ENCODE assay signal across 15 mouse cellular contexts in the genomic region with DNA sequence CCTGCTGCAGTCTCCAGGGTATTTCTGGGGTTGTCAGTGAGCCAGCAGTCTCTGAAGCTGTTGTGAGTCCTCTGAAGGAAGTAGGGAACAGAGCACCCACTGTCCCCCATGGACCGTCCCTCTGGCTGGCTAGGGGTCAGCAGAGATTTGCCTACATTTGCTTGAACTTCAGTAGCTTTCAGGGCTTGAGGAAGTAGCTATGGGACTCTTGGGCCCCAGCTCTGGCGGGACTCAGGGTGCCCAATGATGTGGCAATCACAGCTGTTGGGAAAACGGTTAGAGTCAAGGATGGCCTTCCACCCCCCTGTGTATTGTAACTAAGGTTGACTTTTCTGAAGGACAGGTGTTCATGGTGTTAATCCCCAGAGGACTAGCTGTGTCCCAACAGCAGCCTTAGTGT. TPM values are rescaled to one million over a fixed set of nuclear protein-coding genes. Genes with fewer than 3 reads are reported as not detected.
DNase-seq lines count a peak whose midpoint lies in the region; ATAC-seq and TF ChIP-seq lines count a peak whose summit lies in the region.
"Had no signal": no experiment of that assay in that cellular context is flagged by ENCODE, and none has a peak within 500 bp of the region (broad histone marks: within the 10 kb centered on the region; RNA-seq: fewer than 3 reads in every experiment).

No protein-coding gene starts in this region.

- no peaks in the 10 kb centered on the region for H3K27me3 ChIP-seq in MEL (ENCODE audit: control insufficient read depth in 1 of 2, insufficient read depth in 2 of 2, low read length in 2 of 2)
- peaks cover 13% of the 10 kb centered on the region for H3K27me3 ChIP-seq in liver, embryonic 15.5 days
- H3K27me3 ChIP-seq in forebrain, embryonic 11.5 days (ENCODE audit: control insufficient read depth, insufficient read depth, low read length), result peaks cover 9% of the 10 kb centered on the region

- DNase-seq in layer of hippocampus, adult 9-11 months, result peak; percentile 60
- no peak for DNase-seq in layer of hippocampus, adult 9-10 months (ENCODE audit: low spot score)
- DNase-seq in A20 (ENCODE audit: low read depth, low spot score) (peak; percentile 49), MEL (ENCODE audit: low read depth, low spot score) (no peak), MN1 (ENCODE audit: low spot score) (no peak)
- DNase-seq in forebrain, embryonic 11.5 days (ENCODE audit: low spot score), result no peak
- no peak for DNase-seq in frontal cortex, adult 2 months (ENCODE audit: extremely low spot score in 1 of 2, low spot score in 1 of 2)
- DNase-seq: cerebellum, postnatal 25 days; kidney, adult 2 months; right cerebral cortex, adult 18-20 months had no signal

- no peak for TF ChIP-seq EP300 in MEL (IDR thresholded peaks at IDR 0.05; ENCODE audit: low read depth in 1 of 2, low read length in 2 of 2)

- no peak overlapping the region for H3K27ac ChIP-seq in MEL (ENCODE audit: control insufficient read depth, low read depth, low read length)
- peak overlapping the region; percentile 51; the same call in 1 of the 2 replicates for H3K27ac ChIP-seq in liver, embryonic 15.5 days (replicated peaks)
- H3K27ac ChIP-seq in forebrain, embryonic 11.5 days (ENCODE audit: low read depth, low read length), result no peak overlapping the region
- H3K27ac ChIP-seq: embryonic facial prominence, embryonic 12.5 days; forebrain, embryonic 12.5 days; heart, embryonic 10.5 days; hindbrain, embryonic 15.5 days had no signal

- peak overlapping the region; percentile 85 to 98 for H3K4me3 ChIP-seq in MEL (ENCODE audit: control insufficient read depth in 1 of 2, insufficient read depth in 1 of 2, low read depth in 2 of 2, low read length in 2 of 2)
- peak overlapping the region; percentile 52 for H3K4me3 ChIP-seq in liver, embryonic 15.5 days (replicated peaks)
- H3K4me3 ChIP-seq in forebrain, embryonic 11.5 days (ENCODE audit: low read depth, low read length), result no peak overlapping the region
- H3K4me3 ChIP-seq: embryonic facial prominence, embryonic 12.5 days; forebrain, embryonic 12.5 days; heart, embryonic 10.5 days; hindbrain, embryonic 15.5 days had no signal

- peak overlapping the region; percentile 56 for H3K4me2 ChIP-seq in liver, embryonic 15.5 days
- H3K4me2 ChIP-seq in forebrain, embryonic 11.5 days (ENCODE audit: low read depth, low read length, severe bottlenecking), result no peak overlapping the region
- H3K4me2 ChIP-seq: embryonic facial prominence, embryonic 12.5 days; forebrain, embryonic 12.5 days; hindbrain, embryonic 15.5 days had no signal

- peaks cover 9 to 31% of the 10 kb centered on the region in 2 experiments for H3K4me1 ChIP-seq in MEL (ENCODE audit: control insufficient read depth in 1 of 2, insufficient read depth in 2 of 2, low read length in 2 of 2)
- peaks cover 37% of the 10 kb centered on the region for H3K4me1 ChIP-seq in liver, embryonic 15.5 days (replicated peaks)
- H3K4me1 ChIP-seq in forebrain, embryonic 11.5 days (replicated peaks; ENCODE audit: control insufficient read depth, insufficient read depth, low read length), result 0 out of 2 replicates have a peak, but pooled peaks cover 3% of the 10 kb centered on the region

- H3K9ac ChIP-seq in MEL (ENCODE audit: control insufficient read depth, low read depth, low read length, poor library complexity, severe bottlenecking), result peak overlapping the region; percentile 95
- H3K9ac ChIP-seq in liver, embryonic 15.5 days, result no peak overlapping the region
- H3K9ac ChIP-seq in forebrain, embryonic 11.5 days (ENCODE audit: low read length), result no peak overlapping the region
- H3K9ac ChIP-seq: embryonic facial prominence, embryonic 12.5 days; forebrain, embryonic 12.5 days; hindbrain, embryonic 15.5 days had no signal

- no peak for TF ChIP-seq RAD21 in MEL (IDR thresholded peaks at IDR 0.05; ENCODE audit: low read depth, low read length)

- 24% methylated on average over 3 of the region's 3 CpGs for whole genome bisulfite sequencing in liver, embryonic 15.5 days (ENCODE audit: insufficient replicate concordance)
- 80% methylated on average over 3 of the region's 3 CpGs for WGBS in forebrain, embryonic 11.5 days

- TF ChIP-seq CTCF in MEL (IDR thresholded peaks at IDR 0.05 in 2 of 3, conservative IDR thresholded peaks at IDR 0.05 in 1 of 3; ENCODE audit: control insufficient read depth in 1 of 3, insufficient read depth in 1 of 3, low read depth in 2 of 3, low read length in 3 of 3, poor library complexity in 1 of 3, severe bottlenecking in 1 of 3), result no peak

- TF ChIP-seq POLR2A in MEL (IDR thresholded peaks at IDR 0.05; ENCODE audit: control insufficient read depth in 1 of 2, insufficient read depth in 1 of 2, low read depth in 1 of 2, low read length in 2 of 2, poor library complexity in 1 of 2), result no peak

- ATAC-seq in liver, embryonic 15.5 days (ENCODE audit: insufficient read depth), result no peak
- no peak for ATAC-seq in forebrain, embryonic 11.5 days (replicated peaks; ENCODE audit: low FRiP score)

- H3K9me3 ChIP-seq in MEL (replicated peaks; ENCODE audit: insufficient read depth, low read length), result no peaks in the 10 kb centered on the region
- H3K9me3 ChIP-seq in liver, embryonic 15.5 days (replicated peaks), result no peaks in the 10 kb centered on the region
- no peaks in the 10 kb centered on the region for H3K9me3 ChIP-seq in forebrain, embryonic 11.5 days (ENCODE audit: control insufficient read depth, low read length)
- H3K9me3 ChIP-seq: embryonic facial prominence, embryonic 12.5 days; forebrain, embryonic 12.5 days; heart, embryonic 10.5 days; hindbrain, embryonic 15.5 days had no signal

- H3K79me2 ChIP-seq in MEL (ENCODE audit: control insufficient read depth, insufficient read depth, low read length, poor library complexity), result peaks cover 53% of the 10 kb centered on the region

- H3K36me3 ChIP-seq in MEL (ENCODE audit: control insufficient read depth in 1 of 2, insufficient read depth in 2 of 2, low read length in 2 of 2), result peaks cover 0 to 25% of the 10 kb centered on the region in 2 experiments; a peak in 2 of 4 replicates
- no peaks in the 10 kb centered on the region for H3K36me3 ChIP-seq in liver, embryonic 15.5 days (replicated peaks)
- H3K36me3 ChIP-seq in forebrain, embryonic 11.5 days (ENCODE audit: control insufficient read depth, insufficient read depth, low read length), result no peaks in the 10 kb centered on the region
- H3K36me3 ChIP-seq: embryonic facial prominence, embryonic 12.5 days; forebrain, embryonic 12.5 days; heart, embryonic 10.5 days; hindbrain, embryonic 15.5 days had no signal

TF ChIP-seq in MEL, 35 proteins besides CTCF, POLR2A, EP300 and RAD21 (continues in another document):
- TF ChIP-seq ZMIZ1 (IDR thresholded peaks at IDR 0.05; ENCODE audit: low read depth, low read length) (no peak), MAZ (IDR thresholded peaks at IDR 0.05; ENCODE audit: low read depth, low read length) (no peak), ETS1 (IDR thresholded peaks at IDR 0.05; ENCODE audit: low read depth, low read length) (no peak), MXI1 (IDR thresholded peaks at IDR 0.05; ENCODE audit: low read depth, low read length) (no peak), UBTF (IDR thresholded peaks at IDR 0.05; ENCODE audit: borderline replicate concordance, insufficient read depth, low read depth, low read length) (no peak), SMC3 (IDR thresholded peaks at IDR 0.05; ENCODE audit: low read depth, low read length) (no peak), CHD1 (IDR thresholded peaks at IDR 0.05; ENCODE audit: low read depth, low read length) (no peak), MAX (IDR thresholded peaks at IDR 0.05; ENCODE audit: low read length) (no peak), USF1 (IDR thresholded peaks at IDR 0.05; ENCODE audit: low read depth, low read length) (no peak), ZC3H11A (IDR thresholded peaks at IDR 0.05; ENCODE audit: low read depth, low read length) (no peak), RCOR1 (IDR thresholded peaks at IDR 0.05; ENCODE audit: low read depth, low read length) (no peak), MYC (IDR thresholded peaks at IDR 0.05; ENCODE audit: low read depth, low read length) (no peak), SIN3A (IDR thresholded peaks at IDR 0.05; ENCODE audit: low read length) (no peak), POLR2AphosphoS2 (IDR thresholded peaks at IDR 0.05; ENCODE audit: low read length) (no peak), NELFE (IDR thresholded peaks at IDR 0.05; ENCODE audit: low read depth, low read length) (no peak)

RNA-seq across cellular contexts. Expression of a gene that starts 1.5 kb away (rescaled TPM):
- total RNA-seq in MEL (2012; rRNA removed), result 81.8 and 86.7 TPM in 2 replicates
- 10 to 100 TPM in 1 of 2 experiments, not detected in 1; 99.6 TPM for polyA plus RNA-seq in MEL (2012; ENCODE audit: insufficient read depth in 1 of 2, insufficient read length in 2 of 2, low read depth in 1 of 2, low replicate concordance in 2 of 2, missing spikeins in 1 of 2)
- polyA plus RNA-seq in liver, embryonic 15.5 days (2015; fragmentation: Nextera tagmentation; extraction: Ambion mirVana), result 13.8 and 14.5 TPM in 2 replicates
- 1.4 TPM in 2 replicates for polyA plus RNA-seq in forebrain, embryonic 11.5 days (2014; fragmentation: Nextera tagmentation; extraction: Ambion mirVana)
- 3.1 and 4.4 TPM in 2 replicates for polyA plus RNA-seq in frontal cortex, adult 2 months (2012; rRNA removed)

RNA-seq across cellular contexts. Expression of a gene that starts 31.2 kb away (rescaled TPM):
- 8.9 and 10.9 TPM in 2 replicates for total RNA-seq in MEL (2012; rRNA removed)
- polyA plus RNA-seq in MEL (2012; ENCODE audit: insufficient read depth in 1 of 2, insufficient read length in 2 of 2, low read depth in 1 of 2, low replicate concordance in 2 of 2, missing spikeins in 1 of 2), result 10 to 100 TPM in 1 of 2 experiments, not detected in 1; 20.8 TPM
- 8.1 and 9.8 TPM in 2 replicates for polyA plus RNA-seq in liver, embryonic 15.5 days (2015; fragmentation: Nextera tagmentation; extraction: Ambion mirVana)
- 31.1 and 32.5 TPM in 2 replicates for polyA plus RNA-seq in forebrain, embryonic 11.5 days (2014; fragmentation: Nextera tagmentation; extraction: Ambion mirVana)
- 7.9 and 10.0 TPM in 2 replicates for polyA plus RNA-seq in frontal cortex, adult 2 months (2012; rRNA removed)

RNA-seq across cellular contexts. Expression of a gene that starts 32.2 kb away (rescaled TPM):
- total RNA-seq in MEL (2012; rRNA removed), result 21.8 and 22.1 TPM in 2 replicates
- polyA plus RNA-seq in MEL (2012; ENCODE audit: insufficient read depth in 1 of 2, insufficient read length in 2 of 2, low read depth in 1 of 2, low replicate concordance in 2 of 2, missing spikeins in 1 of 2), result 10 to 100 TPM in 1 of 2 experiments, not detected in 1; 35.9 TPM
- polyA plus RNA-seq in liver, embryonic 15.5 days (2015; fragmentation: Nextera tagmentation; extraction: Ambion mirVana), result 11.9 and 12.0 TPM in 2 replicates
- polyA plus RNA-seq in forebrain, embryonic 11.5 days (2014; fragmentation: Nextera tagmentation; extraction: Ambion mirVana), result 22.3 and 22.8 TPM in 2 replicates
- 25.0 and 26.1 TPM in 2 replicates for polyA plus RNA-seq in frontal cortex, adult 2 months (2012; rRNA removed)

RNA-seq across cellular contexts. Expression of a gene that starts 52.5 kb away (rescaled TPM):
- total RNA-seq in MEL (2012; rRNA removed), result 0.35 and 0.59 TPM in 2 replicates
- polyA plus RNA-seq in MEL (2012; ENCODE audit: insufficient read depth in 1 of 2, insufficient read length in 2 of 2, low read depth in 1 of 2, low replicate concordance in 2 of 2, missing spikeins in 1 of 2), result 1 to 10 TPM in 1 of 2 experiments, not detected in 1; 3.2 TPM
- 369 and 468 TPM in 2 replicates for polyA plus RNA-seq in liver, embryonic 15.5 days (2015; fragmentation: Nextera tagmentation; extraction: Ambion mirVana)
- not detected in 2 replicates for polyA plus RNA-seq in forebrain, embryonic 11.5 days (2014; fragmentation: Nextera tagmentation; extraction: Ambion mirVana)
- polyA plus RNA-seq in frontal cortex, adult 2 months (2012; rRNA removed), result 0.18 and 1.6 TPM in 2 replicates

Comparison
In these comparisons a context has a peak if more than half of its experiments do, and no peak if none do; other contexts are left out.
1. DNase-seq: peak in layer of hippocampus, adult 9-11 months (single experiment) and A20 (single experiment); none in layer of hippocampus, adult 9-10 months (single experiment), MEL (single experiment), forebrain, embryonic 11.5 days (single experiment), frontal cortex, adult 2 months (0 of 2) and MN1 (single experiment).